Mouse (Mus musculus) neural tube, embryonic 12.5 days (tissue): ENCODE data around the gene Cpne9. TPM values are rescaled to one million over a fixed set of nuclear protein-coding genes. Genes with fewer than 3 reads are reported as not detected.

Experiments used
- ATAC-seq: fragments of 200-750 bp; cut with Nextera tagmentation; 2 replicates; pipeline ENCODE4 v1.8.0; 2017; ENCODE audit warnings: low read depth, mild to moderate bottlenecking, moderate TSS enrichment, moderate library complexity; ENCODE audit not compliant: low FRiP score
- H3K27ac ChIP-seq: fragments of 300-500 bp; sonication (generic); 2 replicates; pipeline ENCODE4 v1.5.1; 2016
- H3K27me3 ChIP-seq: fragments of 300-500 bp; sonication (generic); replicated peaks from 2 replicates; pipeline ENCODE4 v1.6.1; 2016; ENCODE audit warnings: mild to moderate bottlenecking
- H3K36me3 ChIP-seq: fragments of 300-500 bp; sonication (generic); 2 replicates; pipeline ENCODE4 v1.6.1; 2016; ENCODE audit warnings: mild to moderate bottlenecking
- H3K4me1 ChIP-seq: fragments of 300-500 bp; sonication (generic); 2 replicates; pipeline ENCODE4 v1.6.1; 2016
- H3K4me2 ChIP-seq: fragments of 300-500 bp; sonication (generic); replicated peaks from 2 replicates; pipeline ENCODE4 v1.6.1; 2016; ENCODE audit warnings: mild to moderate bottlenecking
- H3K4me3 ChIP-seq: fragments of 300-500 bp; sonication (generic); 2 replicates; pipeline ENCODE4 v1.5.1; 2016
- H3K9ac ChIP-seq: fragments of 300-500 bp; sonication (generic); 2 replicates; pipeline ENCODE4 v1.6.1; 2016; ENCODE audit warnings: mild to moderate bottlenecking
- H3K9me3 ChIP-seq: fragments of 300-500 bp; sonication (generic); 2 replicates; pipeline ENCODE4 v1.6.1; 2016; ENCODE audit warnings: mild to moderate bottlenecking
- WGBS: fragments of 180-500 bp; shearing (Covaris S2); methylation state at CpG from one replicate; pipeline ENCODE4 v1.1.7; 2016; 5-methylcytosine and 5-hydroxymethylcytosine counted together
- polyA plus RNA-seq: library from polyadenylated mRNA; unstranded; fragments of >200 nt; fragmentation: Nextera tagmentation; extraction: Ambion mirVana; gene quantifications from 2 replicates; pipeline ENCODE4 v1.2.1, GENCODE M21; 2016

The Cpne9 gene
- 0.55 and 0.56 TPM in 2 replicates for polyA plus RNA-seq

- Histone ChIP-seq H3K27ac (no peak within 1 kb of the TSS), H3K9me3 (no peaks in the 10 kb centered on the region), H3K4me3 (peak within 1 kb of the TSS; percentile 27), H3K27me3 (peaks cover 46% of the 10 kb centered on the region), H3K9ac (peak within 1 kb of the TSS; percentile 52), H3K4me1 (peaks cover 11% of the 10 kb centered on the region), H3K36me3 (peaks cover 25% of the 10 kb centered on the region), H3K4me2 (peak within 1 kb of the TSS; percentile 63)
- peak; percentile 76 for ATAC-seq
- 2% methylated on average over 37 of the region's 37 CpGs for WGBS
Measured at GRCm38 (mm10) chr6:113282101-113282802, at the start of gene Cpne9. Gene Cpne9 (plus strand): TSS chr6:113282307.

GRCm38 (mm10) chr6:113235141-113235540 is 47.0 kb upstream of the Cpne9 start:
- Histone ChIP-seq H3K9me3 (no peaks in the 10 kb centered on the region), H3K27ac (no peak overlapping the region), H3K4me1 (peaks cover 11% of the 10 kb centered on the region), H3K27me3 (no peaks in the 10 kb centered on the region), H3K9ac (no peak overlapping the region), H3K4me3 (no peak overlapping the region), H3K4me2 (no peak overlapping the region), H3K36me3 (peaks cover 2% of the 10 kb centered on the region)
- ATAC-seq: no peak
- 82% methylated on average over 5 of the region's 5 CpGs for WGBS

GRCm38 (mm10) chr6:113237542-113238270 is 44.4 kb upstream of the Cpne9 start, which contains the start of gene Mtmr14:
Gene Mtmr14 (plus strand): TSS chr6:113237843.
- H3K9ac ChIP-seq: peak within 1 kb of the TSS; percentile 83
- no peak within 1 kb of the TSS for H3K27ac ChIP-seq
- WGBS: under 1% methylated on average over 55 of the region's 55 CpGs
- H3K4me3 ChIP-seq: peak within 1 kb of the TSS; percentile 99
- peak; percentile 99 for ATAC-seq
- H3K36me3 ChIP-seq: peaks cover 19% of the 10 kb centered on the region
- H3K4me2 ChIP-seq: peak within 1 kb of the TSS; percentile 75
- peaks cover 11% of the 10 kb centered on the region for H3K4me1 ChIP-seq
- no peaks in the 10 kb centered on the region for H3K9me3 ChIP-seq
- H3K27me3 ChIP-seq: no peaks in the 10 kb centered on the region

GRCm38 (mm10) chr6:113238442-113238841 is 43.7 kb upstream of the Cpne9 start:
- ATAC-seq: no peak

GRCm38 (mm10) chr6:113242753-113243152 is 39.4 kb upstream of the Cpne9 start:
- Histone ChIP-seq H3K27ac (no peak overlapping the region), H3K4me1 (peaks cover 11% of the 10 kb centered on the region), H3K36me3 (peaks cover 24% of the 10 kb centered on the region), H3K9ac (no peak overlapping the region), H3K9me3 (no peaks in the 10 kb centered on the region), H3K4me2 (no peak overlapping the region), H3K27me3 (no peaks in the 10 kb centered on the region), H3K4me3 (no peak overlapping the region)
- 86% methylated on average over 1 of the region's 1 CpGs for WGBS
- ATAC-seq: no peak

More at GRCm38 (mm10) chr6:113238442-113238841, 43.7 kb upstream of the Cpne9 start:
- H3K9me3 ChIP-seq: no peaks in the 10 kb centered on the region
- H3K4me3 ChIP-seq: peak overlapping the region; percentile 99
- H3K27me3 ChIP-seq: no peaks in the 10 kb centered on the region
- peaks cover 19% of the 10 kb centered on the region for H3K36me3 ChIP-seq
- 43% methylated on average over 6 of the region's 6 CpGs for WGBS
- peaks cover 11% of the 10 kb centered on the region for H3K4me1 ChIP-seq
- H3K27ac ChIP-seq: no peak overlapping the region
- H3K9ac ChIP-seq: peak overlapping the region; percentile 83
- peak overlapping the region; percentile 75 for H3K4me2 ChIP-seq

GRCm38 (mm10) chr6:113245585-113245984 is 36.5 kb upstream of the Cpne9 start:
- ATAC-seq: no peak
- WGBS: 95% methylated on average over 2 of the region's 2 CpGs
- H3K36me3 ChIP-seq: peaks cover 35% of the 10 kb centered on the region

GRCm38 (mm10) chr6:113250786-113251185 is 31.3 kb upstream of the Cpne9 start:
- Histone ChIP-seq H3K27me3 (no peaks in the 10 kb centered on the region), H3K36me3 (peaks cover 55% of the 10 kb centered on the region), H3K27ac (no peak overlapping the region), H3K4me1 (no peaks in the 10 kb centered on the region), H3K4me2 (no peak overlapping the region), H3K9me3 (no peaks in the 10 kb centered on the region), H3K4me3 (no peak overlapping the region), H3K9ac (no peak overlapping the region)
- no peak for ATAC-seq
- WGBS: 90% methylated on average over 5 of the region's 5 CpGs

More at GRCm38 (mm10) chr6:113245585-113245984, 36.5 kb upstream of the Cpne9 start:
- Histone ChIP-seq H3K9ac (no peak overlapping the region), H3K27me3 (no peaks in the 10 kb centered on the region), H3K9me3 (no peaks in the 10 kb centered on the region), H3K4me2 (no peak overlapping the region), H3K4me3 (no peak overlapping the region), H3K4me1 (no peaks in the 10 kb centered on the region), H3K27ac (no peak overlapping the region)

GRCm38 (mm10) chr6:113251921-113252320 is 30.2 kb upstream of the Cpne9 start:
- no peak for ATAC-seq

GRCm38 (mm10) chr6:113254899-113255298 is 27.2 kb upstream of the Cpne9 start:
- H3K27ac ChIP-seq: no peak overlapping the region
- H3K4me2 ChIP-seq: no peak overlapping the region
- H3K4me3 ChIP-seq: no peak overlapping the region
- H3K36me3 ChIP-seq: peaks cover 73% of the 10 kb centered on the region
- no peaks in the 10 kb centered on the region for H3K9me3 ChIP-seq
- no peaks in the 10 kb centered on the region for H3K27me3 ChIP-seq
- no peaks in the 10 kb centered on the region for H3K4me1 ChIP-seq
- ATAC-seq: no peak
- H3K9ac ChIP-seq: no peak overlapping the region

More at GRCm38 (mm10) chr6:113251921-113252320, 30.2 kb upstream of the Cpne9 start:
- Histone ChIP-seq H3K27me3 (no peaks in the 10 kb centered on the region), H3K4me1 (no peaks in the 10 kb centered on the region), H3K9me3 (no peaks in the 10 kb centered on the region), H3K27ac (no peak overlapping the region), H3K36me3 (peaks cover 64% of the 10 kb centered on the region), H3K9ac (no peak overlapping the region), H3K4me3 (no peak overlapping the region), H3K4me2 (no peak overlapping the region)

- H3K4me3 ChIP-seq: no peak overlapping the region
- no peaks in the 10 kb centered on the region for H3K27me3 ChIP-seq
- H3K9me3 ChIP-seq: no peaks in the 10 kb centered on the region
- 94% methylated on average over 8 of the region's 8 CpGs for WGBS
- no peak overlapping the region for H3K27ac ChIP-seq
- peaks cover 78% of the 10 kb centered on the region for H3K36me3 ChIP-seq
- no peak for ATAC-seq
- no peak overlapping the region for H3K9ac ChIP-seq
- no peak overlapping the region for H3K4me2 ChIP-seq
- H3K4me1 ChIP-seq: no peaks in the 10 kb centered on the region
Measured at GRCm38 (mm10) chr6:113261174-113261858, 20.8 kb upstream of the Cpne9 start.

GRCm38 (mm10) chr6:113263531-113263930 is 18.6 kb upstream of the Cpne9 start:
- ATAC-seq: no peak
- Histone ChIP-seq H3K4me2 (no peak overlapping the region), H3K4me1 (no peaks in the 10 kb centered on the region), H3K4me3 (no peak overlapping the region), H3K9me3 (no peaks in the 10 kb centered on the region), H3K27me3 (no peaks in the 10 kb centered on the region), H3K36me3 (peaks cover 79% of the 10 kb centered on the region), H3K27ac (no peak overlapping the region), H3K9ac (no peak overlapping the region)
- 90% methylated on average over 6 of the region's 6 CpGs for WGBS

GRCm38 (mm10) chr6:113264429-113264828 is 17.7 kb upstream of the Cpne9 start:
- Histone ChIP-seq H3K9ac (no peak overlapping the region), H3K27me3 (no peaks in the 10 kb centered on the region), H3K4me3 (no peak overlapping the region), H3K9me3 (no peaks in the 10 kb centered on the region), H3K4me2 (no peak overlapping the region), H3K4me1 (no peaks in the 10 kb centered on the region), H3K27ac (no peak overlapping the region), H3K36me3 (peaks cover 80% of the 10 kb centered on the region)
- WGBS: 93% methylated on average over 8 of the region's 8 CpGs
- no peak for ATAC-seq
